Mouse (Mus musculus) lung, postnatal 0 days (tissue): ENCODE data around the gene Dbi. TPM values are rescaled to one million over a fixed set of nuclear protein-coding genes. Genes with fewer than 3 reads are reported as not detected.

Experiments
- ATAC-seq: fragments of 200-750 bp; cut with Nextera tagmentation; 2 replicates; pipeline ENCODE4 v1.8.0; 2017; ENCODE audit warnings: moderate library complexity
- DNase-seq: peaks from one replicate; pipeline ENCODE4 v3.0.0-alpha.2; 2016; ENCODE audit warnings: low spot score
- H3K27ac ChIP-seq: fragments of 300-500 bp; sonication (generic); 2 replicates; pipeline ENCODE4 v1.5.1; 2014; ENCODE audit warnings: antibody characterized with exemption, mild to moderate bottlenecking, low read length, mixed read lengths
- H3K27me3 ChIP-seq: fragments of 300-500 bp; sonication (generic); replicated peaks from 2 replicates; pipeline ENCODE4 v1.6.1; 2014; ENCODE audit warnings: low read length, mixed read lengths; ENCODE audit not compliant: insufficient read depth
- H3K36me3 ChIP-seq: fragments of 300-500 bp; sonication (generic); 2 replicates; pipeline ENCODE4 v1.6.1; 2014; ENCODE audit warnings: low read length, mixed read lengths; ENCODE audit not compliant: insufficient read depth
- H3K4me1 ChIP-seq: fragments of 300-500 bp; sonication (generic); 2 replicates; pipeline ENCODE4 v1.6.1; 2014; ENCODE audit warnings: antibody characterized with exemption, low read depth, low read length, mixed read lengths; ENCODE audit not compliant: insufficient read depth
- H3K4me2 ChIP-seq: fragments of 300-500 bp; sonication (generic); replicated peaks from 2 replicates; pipeline ENCODE4 v1.6.1; 2014; ENCODE audit warnings: low read depth, mild to moderate bottlenecking, low read length, moderate library complexity, mixed read lengths
- H3K4me3 ChIP-seq: fragments of 300-500 bp; sonication (generic); 2 replicates; pipeline ENCODE4 v1.5.1; 2014; ENCODE audit warnings: low read depth, low read length
- H3K9ac ChIP-seq: fragments of 300-500 bp; sonication (generic); replicated peaks from 2 replicates; pipeline ENCODE4 v1.6.1; 2014; ENCODE audit warnings: low read depth, mild to moderate bottlenecking
- H3K9me3 ChIP-seq: fragments of 300-500 bp; sonication (generic); 2 replicates; pipeline ENCODE4 v1.6.1; 2016; ENCODE audit warnings: low read length, mixed read lengths
- CTCF ChIP-seq: IDR thresholded peaks from 2 replicates; pipeline ENCODE4 v1.5.1; 2016; ENCODE audit warnings: antibody characterized with exemption, mild to moderate bottlenecking
- EP300 ChIP-seq: IDR thresholded peaks from 2 replicates; pipeline ENCODE4 v1.6.1; 2016; ENCODE audit warnings: antibody characterized with exemption, mild to moderate bottlenecking, control low read depth
- WGBS: fragments of 180-500 bp; shearing (Covaris S2); extraction: QIAGEN DNeasy Blood & Tissue Kit; methylation state at CpG from one replicate; pipeline ENCODE4 v1.1.7; 2014; 5-methylcytosine and 5-hydroxymethylcytosine counted together
- polyA plus RNA-seq: library from polyadenylated mRNA; unstranded; fragments of >200 nt; fragmentation: Nextera tagmentation; extraction: Ambion mirVana; gene quantifications from 2 replicates; pipeline ENCODE4 v1.2.1, GENCODE M21; 2015

The Dbi gene
- polyA plus RNA-seq, 1 experiment from 2014 or later: 687 TPM

DNA sequence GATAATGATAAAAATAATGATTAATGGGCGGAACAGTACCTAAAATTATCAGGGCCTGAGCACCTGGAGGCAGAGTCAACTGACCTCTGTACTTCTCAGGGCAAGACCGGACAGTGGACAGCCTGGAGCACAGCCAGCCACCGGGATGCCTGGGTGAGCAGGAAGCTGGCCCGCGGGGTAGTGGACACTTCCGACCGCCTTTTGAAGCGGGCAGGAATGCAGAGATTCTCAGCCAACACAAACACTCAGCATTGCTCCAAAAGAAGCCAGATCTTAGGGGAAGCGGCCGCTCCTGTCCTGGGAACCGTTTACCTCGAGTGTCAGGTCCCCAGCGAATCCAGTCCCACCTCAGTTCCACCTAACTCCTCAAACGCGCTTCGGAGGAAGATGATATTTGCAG is 48.0 kb downstream of the Dbi start:
- Histone ChIP-seq H3K27ac (peak overlapping the region; percentile 48), H3K4me1 (peaks cover 25% of the 10 kb centered on the region), H3K4me3 (peak overlapping the region; percentile 10), H3K9ac (peak overlapping the region; percentile 1; the same call in 1 of the 2 replicates), H3K9me3 (no peaks in the 10 kb centered on the region), H3K4me2 (peak overlapping the region; percentile 54), H3K36me3 (no peaks in the 10 kb centered on the region), H3K27me3 (no peaks in the 10 kb centered on the region)
- 5% methylated on average over 16 of the region's 16 CpGs for WGBS
- peak; percentile 66 for DNase-seq
- ATAC-seq: peak; percentile 10
- TF ChIP-seq EP300: peak; percentile 14; the same call in 1 of the 2 replicates
- no peak for TF ChIP-seq CTCF

DNA sequence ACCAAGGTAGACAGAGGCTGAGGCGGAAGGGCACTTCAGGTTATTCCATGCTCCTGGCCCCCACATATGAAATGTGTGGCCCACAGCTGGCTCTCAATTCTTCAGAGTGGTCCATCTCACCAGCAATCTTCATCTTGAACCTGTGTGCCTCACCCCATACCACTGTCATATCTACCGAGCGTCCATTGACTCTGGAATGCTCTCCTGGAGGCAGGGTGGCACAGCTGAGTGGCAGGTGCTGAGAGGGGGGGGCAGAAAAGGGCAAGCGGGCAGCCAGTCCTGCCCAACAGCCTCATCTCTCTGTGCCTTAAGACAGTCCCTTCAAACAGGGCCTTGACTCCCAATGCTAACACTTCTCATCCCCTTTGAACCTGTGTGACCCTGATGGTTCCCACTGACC is 49.7 kb downstream of the Dbi start:
- Histone ChIP-seq H3K27ac (peak overlapping the region; percentile 26; the same call in 1 of the 2 replicates), H3K36me3 (no peaks in the 10 kb centered on the region), H3K9me3 (no peaks in the 10 kb centered on the region), H3K27me3 (no peaks in the 10 kb centered on the region), H3K4me1 (peaks cover 25% of the 10 kb centered on the region), H3K4me2 (no peak overlapping the region), H3K4me3 (no peak overlapping the region), H3K9ac (no peak overlapping the region)
- no peak for ATAC-seq
- 73% methylated on average over 4 of the region's 4 CpGs for WGBS
- DNase-seq: no peak
- TF ChIP-seq EP300 (no peak), CTCF (no peak)

DNA sequence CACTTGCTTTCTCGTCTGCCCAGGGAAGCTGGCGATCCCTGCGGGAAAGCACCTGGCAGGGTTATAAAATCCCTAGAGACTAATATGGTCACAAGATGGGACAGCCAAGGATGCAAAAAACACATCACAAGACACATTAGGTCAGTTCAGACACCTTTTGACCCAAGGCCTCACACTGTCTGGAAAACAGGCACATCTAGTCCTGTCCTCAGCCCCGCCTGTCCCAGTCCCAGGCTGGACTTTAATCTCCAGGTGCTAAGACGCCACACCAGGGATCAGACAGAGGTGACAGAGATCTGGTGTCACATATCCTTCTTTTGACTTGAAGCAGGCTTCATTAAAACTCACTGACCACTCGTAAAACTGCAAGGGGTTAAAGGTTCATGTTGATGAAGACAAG is 50.7 kb downstream of the Dbi start:
- DNase-seq: no peak
- TF ChIP-seq EP300: peak; percentile 30; the same call in 1 of the 2 replicates
- no peak for TF ChIP-seq CTCF
- Histone ChIP-seq H3K36me3 (no peaks in the 10 kb centered on the region), H3K27me3 (no peaks in the 10 kb centered on the region), H3K9me3 (no peaks in the 10 kb centered on the region), H3K9ac (no peak overlapping the region), H3K4me1 (peaks cover 20% of the 10 kb centered on the region), H3K4me2 (no peak overlapping the region), H3K27ac (peak overlapping the region; percentile 72), H3K4me3 (no peak overlapping the region)
- no peak for ATAC-seq
- 56% methylated on average over 6 of the region's 6 CpGs for WGBS

DNA sequence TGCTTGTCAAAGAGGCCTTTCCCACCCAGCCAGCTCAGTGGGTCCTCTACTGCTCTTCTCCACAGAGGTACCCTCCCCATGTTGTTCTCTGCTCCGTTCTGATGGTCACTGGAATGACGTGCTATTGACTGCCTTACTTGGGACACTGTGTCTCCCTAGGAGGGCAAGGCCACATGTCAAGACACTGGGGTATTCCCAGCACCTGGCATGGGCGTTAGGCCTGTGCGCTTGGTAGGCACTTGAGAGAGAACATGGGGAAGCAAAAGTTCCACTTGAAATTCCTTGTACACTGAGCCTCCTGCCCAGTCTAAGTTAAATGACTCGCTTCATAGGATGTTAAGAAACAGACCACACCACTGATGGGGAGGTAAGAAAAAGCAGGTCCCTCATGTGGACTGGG is 51.8 kb downstream of the Dbi start:
- Histone ChIP-seq H3K4me2 (no peak overlapping the region), H3K27ac (peak overlapping the region; percentile 72; the same call in 1 of the 2 replicates), H3K27me3 (no peaks in the 10 kb centered on the region), H3K4me3 (no peak overlapping the region), H3K36me3 (no peaks in the 10 kb centered on the region), H3K4me1 (peaks cover 10% of the 10 kb centered on the region; the same call in 1 of the 2 replicates), H3K9ac (no peak overlapping the region), H3K9me3 (no peaks in the 10 kb centered on the region)
- TF ChIP-seq EP300 (peak; percentile 98), CTCF (no peak)
- WGBS: 59% methylated on average over 5 of the region's 5 CpGs
- ATAC-seq (peak; percentile 79), DNase-seq (peak; percentile 73)

DNA sequence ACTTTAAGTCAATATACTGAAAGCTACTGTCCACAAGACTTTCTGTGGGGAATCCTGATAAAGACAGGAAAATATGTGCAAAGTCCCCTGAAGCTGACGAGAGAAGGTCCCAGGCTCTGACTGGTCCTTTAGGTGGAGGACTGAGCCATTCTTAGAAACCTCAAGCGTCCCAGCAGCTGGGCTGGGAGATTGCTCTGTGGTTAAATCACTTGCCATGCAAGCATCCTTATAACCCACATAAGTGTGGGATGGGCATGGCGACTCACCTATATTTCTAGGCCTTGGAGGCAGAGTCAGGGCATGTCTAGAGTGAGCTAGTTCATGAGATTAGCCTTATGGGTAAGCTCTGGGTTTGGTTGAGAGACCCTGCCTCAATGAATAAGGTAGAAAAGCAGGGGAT is 54.3 kb downstream of the Dbi start:
- WGBS: 73% methylated on average over 3 of the region's 3 CpGs
- H3K4me3 ChIP-seq: no peak overlapping the region
- H3K27ac ChIP-seq: no peak overlapping the region
- peaks cover 3% of the 10 kb centered on the region; the same call in 1 of the 2 replicates for H3K4me1 ChIP-seq
- ATAC-seq: no peak
- H3K4me2 ChIP-seq: no peak overlapping the region
- H3K27me3 ChIP-seq: no peaks in the 10 kb centered on the region
- H3K9me3 ChIP-seq: no peaks in the 10 kb centered on the region
- H3K36me3 ChIP-seq: no peaks in the 10 kb centered on the region
- H3K9ac ChIP-seq: no peak overlapping the region
- TF ChIP-seq CTCF (no peak), EP300 (no peak)
- no peak for DNase-seq

DNA sequence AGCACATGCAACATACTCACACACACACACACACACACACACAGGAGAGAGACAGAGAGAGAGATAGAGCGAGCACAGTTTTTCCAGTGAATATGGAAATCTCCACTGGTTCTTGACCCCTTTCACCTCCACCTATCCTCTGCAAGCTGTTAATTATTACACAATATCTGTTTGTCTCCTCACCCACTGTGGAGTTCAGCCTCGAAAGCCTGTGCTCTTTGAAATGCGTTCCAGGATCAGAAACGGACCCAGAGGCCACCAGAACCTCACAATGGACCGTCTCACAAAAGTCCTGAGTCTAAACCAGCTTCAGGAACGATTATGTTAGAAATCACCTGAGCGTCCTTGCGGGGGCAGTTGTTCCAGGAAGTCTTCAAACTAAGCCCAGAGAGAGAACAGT is 54.7 kb downstream of the Dbi start:
- 67% methylated on average over 8 of the region's 8 CpGs for WGBS
- Histone ChIP-seq H3K4me1 (peaks cover 3% of the 10 kb centered on the region; the same call in 1 of the 2 replicates), H3K4me3 (no peak overlapping the region), H3K36me3 (no peaks in the 10 kb centered on the region), H3K27ac (no peak overlapping the region), H3K27me3 (no peaks in the 10 kb centered on the region), H3K9me3 (no peaks in the 10 kb centered on the region), H3K9ac (no peak overlapping the region), H3K4me2 (no peak overlapping the region)
- ATAC-seq (no peak), DNase-seq (no peak)
- no peak for TF ChIP-seq CTCF
- TF ChIP-seq EP300: no peak
